Mouse (Mus musculus): ENCODE measurements around the gene Hnrnpul2.

DNA sequence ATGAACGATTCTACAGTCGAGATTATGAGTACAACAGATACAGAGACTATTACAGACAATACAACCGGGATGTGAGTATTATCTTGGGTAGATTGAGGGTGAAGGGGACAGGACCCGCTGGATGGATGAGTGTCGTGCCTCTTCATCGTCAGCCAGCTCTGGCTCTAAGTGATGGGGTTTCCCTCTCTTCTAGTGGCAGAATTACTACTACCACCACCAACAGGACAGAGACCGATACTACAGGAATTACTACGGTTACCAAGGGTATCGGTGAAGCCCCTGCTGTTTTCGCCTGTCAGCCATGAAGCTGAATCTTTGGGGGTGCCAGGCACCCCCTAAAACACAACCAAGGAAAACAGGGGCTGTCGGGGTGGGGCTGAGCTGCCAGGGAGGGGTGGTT, 11.5 kb downstream of the Hnrnpul2 start:
- TF ChIP-seq EP300 (IDR thresholded peaks at IDR 0.05; ENCODE audit: low read depth) = no peak
- no peak for TF ChIP-seq CTCF (IDR thresholded peaks at IDR 0.05; ENCODE audit: low read depth)
